ENCODE assay signal across 8 mouse cellular contexts in the genomic region with DNA sequence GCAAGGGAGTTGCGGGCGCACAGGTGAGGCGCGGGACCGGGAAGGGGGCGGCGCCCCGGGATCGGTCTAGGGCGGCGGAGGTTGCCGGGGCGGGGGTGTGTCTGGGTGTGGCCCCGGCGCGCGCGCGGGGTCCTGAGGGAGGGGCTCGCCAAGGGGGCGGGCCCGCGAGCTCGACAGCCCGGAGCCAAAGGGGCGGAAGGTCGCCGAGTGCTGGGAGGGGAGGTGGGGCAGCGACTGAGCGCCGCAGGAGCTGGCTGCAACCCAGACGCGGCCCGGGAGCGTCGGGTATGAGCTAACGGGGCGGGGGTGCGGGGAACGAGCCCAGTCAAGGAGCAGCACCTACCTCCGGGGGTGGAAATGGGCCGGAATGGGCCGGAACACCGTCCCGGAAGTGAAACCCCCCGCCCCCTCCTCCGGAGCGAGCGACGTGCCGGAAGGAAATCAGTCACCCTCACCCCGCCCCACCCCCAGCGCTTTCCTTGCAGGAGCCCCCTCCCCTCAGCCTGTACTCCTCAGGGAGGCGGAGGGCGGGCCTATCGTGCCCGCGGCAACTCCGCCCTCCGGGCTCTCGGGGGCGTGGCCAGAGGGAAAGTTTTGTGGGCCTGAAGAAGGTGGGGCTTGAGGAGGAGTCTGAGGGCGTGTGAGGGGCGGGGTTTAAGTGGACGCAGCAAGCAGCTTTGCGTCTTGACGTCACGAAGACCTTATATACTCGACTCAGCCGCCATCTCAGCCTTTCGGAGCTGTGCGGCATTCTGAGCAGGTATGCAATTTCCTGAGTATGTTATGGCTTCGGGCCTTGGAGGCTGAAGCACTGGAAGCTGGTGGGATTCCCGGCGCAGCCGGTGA. TPM values are rescaled to one million over a fixed set of nuclear protein-coding genes. Genes with fewer than 3 reads are reported as not detected.
A peak's percentile ranks its signal among the peaks of the same experiment; 100 is the strongest.
DNase-seq lines count a peak whose midpoint lies in the region; ATAC-seq and TF ChIP-seq lines count a peak whose summit lies in the region.

Zbtb37 (minus strand) TSS at position 415 of the 846 bp plus-strand sequence.

- peak; percentile 94 for ATAC-seq in lung, postnatal 0 days

- peak within 1 kb of the TSS; percentile 78 for H3K4me2 ChIP-seq in lung, postnatal 0 days (replicated peaks; ENCODE audit: low read depth, low read length)

- no peak for TF ChIP-seq CTCF in lung, postnatal 0 days (IDR thresholded peaks at IDR 0.05)

- H3K9ac ChIP-seq in lung, postnatal 0 days (replicated peaks; ENCODE audit: low read depth): peak within 1 kb of the TSS; percentile 78

- no peaks in the 10 kb centered on the region for H3K9me3 ChIP-seq in hindbrain, embryonic 10.5 days
- no peaks in the 10 kb centered on the region for H3K9me3 ChIP-seq in lung, postnatal 0 days (ENCODE audit: low read length)

- under 1% methylated on average over 76 of the region's 76 CpGs for WGBS in hindbrain, embryonic 10.5 days
- under 1% methylated on average over 57 of the region's 76 CpGs for WGBS in lung, postnatal 0 days

- TF ChIP-seq EP300 in lung, postnatal 0 days (IDR thresholded peaks at IDR 0.05): no peak

- peak within 1 kb of the TSS; percentile 87 for H3K4me3 ChIP-seq in hindbrain, embryonic 10.5 days
- peak within 1 kb of the TSS; percentile 74 for H3K4me3 ChIP-seq in lung, postnatal 0 days (ENCODE audit: low read depth, low read length)

- peak within 1 kb of the TSS; percentile 96 for H3K27ac ChIP-seq in hindbrain, embryonic 10.5 days
- H3K27ac ChIP-seq in lung, postnatal 0 days (ENCODE audit: low read length): peak within 1 kb of the TSS; percentile 90

- peak; percentile 94 for DNase-seq in MEL-GATA-1-ER (ENCODE audit: extremely low read depth, low read depth)
- peak; percentile 98 for DNase-seq in cerebellum, adult 8-10 months
- peak; percentile 100 for DNase-seq in forelimb bud, embryonic 11.5 days (ENCODE audit: low read depth, low spot score)
- DNase-seq in hindbrain, embryonic 10.5 days (ENCODE audit: low spot score): peak; percentile 100
- DNase-seq in layer of hippocampus, adult 9-11 months: peak; percentile 99
- DNase-seq in lung, postnatal 0 days (ENCODE audit: low spot score): peak; percentile 100
- DNase-seq in ovary, postnatal 14 days (ENCODE audit: low spot score): peak; percentile 98
- peak; percentile 100 for DNase-seq in thymus, postnatal 14 days

- peaks cover 25% of the 10 kb centered on the region for H3K4me1 ChIP-seq in hindbrain, embryonic 10.5 days (replicated peaks)
- peaks cover 12% of the 10 kb centered on the region; the same call in 1 of the 2 replicates for H3K4me1 ChIP-seq in lung, postnatal 0 days (ENCODE audit: insufficient read depth, low read depth, low read length)

- H3K36me3 ChIP-seq in hindbrain, embryonic 10.5 days: peaks cover 71% of the 10 kb centered on the region
- peaks cover 6% of the 10 kb centered on the region; the same call in 1 of the 2 replicates for H3K36me3 ChIP-seq in lung, postnatal 0 days (ENCODE audit: insufficient read depth, low read length)

- no peaks in the 10 kb centered on the region for H3K27me3 ChIP-seq in hindbrain, embryonic 10.5 days (ENCODE audit: insufficient read depth, poor library complexity, severe bottlenecking)
- no peaks in the 10 kb centered on the region for H3K27me3 ChIP-seq in lung, postnatal 0 days (replicated peaks; ENCODE audit: insufficient read depth, low read length)

RNA-seq across cellular contexts. Expression of gene Zbtb37, which starts in this region (rescaled TPM):
- polyA plus RNA-seq in hindbrain, embryonic 10.5 days (2016; fragmentation: Nextera tagmentation; extraction: Ambion mirVana): 7.4 and 7.9 TPM in 2 replicates
- polyA plus RNA-seq in lung, postnatal 0 days (2015; fragmentation: Nextera tagmentation; extraction: Ambion mirVana): 4.5 and 6.4 TPM in 2 replicates

Comparison
In these comparisons a context has a peak if more than half of its experiments do, and no peak if none do; other contexts are left out.
1. Peak in every context shown above with its lines: DNase-seq, ATAC-seq, H3K4me3 ChIP-seq and H3K27ac ChIP-seq.